Mouse (Mus musculus) CH12.LX (cell line): ENCODE results near the gene Ly6g6e. TPM values are rescaled to one million over a fixed set of nuclear protein-coding genes. Genes with fewer than 3 reads are reported as not detected.
A peak's percentile ranks its signal among the peaks of the same experiment; 100 is the strongest.

Experiments used
- DNase-seq: peaks from one replicate; pipeline ENCODE4 v3.0.0-alpha.2; 2013; ENCODE audit errors: extremely low read depth
- H3K27ac ChIP-seq: 2 replicates; pipeline ENCODE4 v1.5.1; 2012; ENCODE audit warnings: low read depth, mild to moderate bottlenecking, control low read depth, moderate library complexity; ENCODE audit not compliant: insufficient read depth
- H3K27me3 ChIP-seq: replicated peaks from 2 replicates; pipeline ENCODE3; 2012; ENCODE audit warnings: inconsistent platforms
- H3K36me3 ChIP-seq, 2 experiments: replicated peaks in 1 of 2; 2 replicates each; pipeline versions ENCODE3 to v1.6.1; 2012; ENCODE audit warnings: inconsistent platforms in 1 of 2, low read length in 1 of 2, mild to moderate bottlenecking in 1 of 2, mixed read lengths in 1 of 2, moderate library complexity in 1 of 2; ENCODE audit not compliant: control insufficient read depth in 1 of 2, insufficient read depth in 1 of 2
- H3K4me1 ChIP-seq, 2 experiments: 2 replicates each; pipeline ENCODE4 v1.6.1; 2012; ENCODE audit warnings: inconsistent platforms in 1 of 2, moderate library complexity in 1 of 2; ENCODE audit not compliant: insufficient read depth in 2 of 2, control insufficient read depth in 1 of 2
- H3K4me2 ChIP-seq: 2 replicates; pipeline ENCODE4 v1.6.1; 2012; ENCODE audit warnings: low read depth, mild to moderate bottlenecking, control low read depth; ENCODE audit not compliant: poor library complexity, insufficient read depth, severe bottlenecking
- H3K4me3 ChIP-seq, 3 experiments: fragments of 150-350 bp in 1 of 3; sonication (generic) in 1 of 3; replicated peaks in 1 of 3; 2 replicates each; pipeline versions ENCODE3 to v1.5.1; 2011 to 2012; ENCODE audit warnings: low read depth in 2 of 3, low read length in 2 of 3, mild to moderate bottlenecking in 2 of 3, moderate library complexity in 2 of 3, control low read depth in 1 of 3, improper control_type of control experiment in 1 of 3, inconsistent platforms in 1 of 3, mixed read lengths in 1 of 3; ENCODE audit not compliant: poor library complexity in 1 of 3
- H3K79me2 ChIP-seq: replicated peaks from 2 replicates; pipeline ENCODE4 v1.6.1; 2012; ENCODE audit warnings: mild to moderate bottlenecking, moderate library complexity; ENCODE audit not compliant: control insufficient read depth, poor library complexity, insufficient read depth, severe bottlenecking; ENCODE audit errors: extremely low read depth
- H3K9ac ChIP-seq: 2 replicates; pipeline ENCODE4 v1.6.1; 2012; ENCODE audit warnings: low read depth, mild to moderate bottlenecking, control low read depth, moderate library complexity; ENCODE audit not compliant: insufficient read depth
- H3K9me3 ChIP-seq: replicated peaks from 2 replicates; pipeline ENCODE3; 2012; ENCODE audit warnings: low read length, inconsistent platforms, mixed read lengths
- BHLHE40 ChIP-seq: IDR thresholded peaks from 2 replicates; pipeline ENCODE4 v1.6.1; 2011; ENCODE audit warnings: mild to moderate bottlenecking, low read depth, low read length, improper control_type of control experiment
- CHD1 ChIP-seq: IDR thresholded peaks from 2 replicates; pipeline ENCODE4 v1.6.1; 2012; ENCODE audit warnings: low read depth, low read length, improper control_type of control experiment, inconsistent platforms
- CHD2 ChIP-seq: IDR thresholded peaks from 2 replicates; pipeline ENCODE4 v1.6.1; 2011; ENCODE audit warnings: low read length, improper control_type of control experiment
- CTCF ChIP-seq, 2 experiments: IDR thresholded peaks in 1 of 2; conservative IDR thresholded peaks in 1 of 2; 2 replicates each; pipeline ENCODE4 v1.5.1; 2011 to 2012; ENCODE audit warnings: low read depth in 2 of 2, low read length in 2 of 2, improper control_type of control experiment in 1 of 2, inconsistent platforms in 1 of 2, mild to moderate bottlenecking in 1 of 2, moderate library complexity in 1 of 2
- ELF1 ChIP-seq: IDR thresholded peaks from 2 replicates; pipeline ENCODE4 v1.6.1; 2014; ENCODE audit warnings: low read depth, mild to moderate bottlenecking, inconsistent platforms, low read length, improper control_type of control experiment
- EP300 ChIP-seq: IDR thresholded peaks from 2 replicates; pipeline ENCODE4 v1.6.1; 2011; ENCODE audit warnings: low read length, improper control_type of control experiment
- GABPA ChIP-seq: IDR thresholded peaks from 2 replicates; pipeline ENCODE4 v1.6.1; 2012; ENCODE audit warnings: low read depth, low read length, improper control_type of control experiment, inconsistent platforms; ENCODE audit not compliant: insufficient replicate concordance
- IRF4 ChIP-seq: IDR thresholded peaks from 2 replicates; pipeline ENCODE4 v1.6.1; 2014; ENCODE audit warnings: low read depth, mild to moderate bottlenecking, inconsistent platforms, low read length, improper control_type of control experiment
- JUN ChIP-seq: IDR thresholded peaks from 2 replicates; pipeline ENCODE4 v1.6.1; 2011; ENCODE audit warnings: low read depth, mild to moderate bottlenecking, low read length, improper control_type of control experiment, moderate library complexity; ENCODE audit not compliant: insufficient read depth
- MAFK ChIP-seq: IDR thresholded peaks from 2 replicates; pipeline ENCODE4 v1.6.1; 2011; ENCODE audit warnings: low read length, improper control_type of control experiment; ENCODE audit not compliant: insufficient replicate concordance
- MAX ChIP-seq: IDR thresholded peaks from 2 replicates; pipeline ENCODE4 v1.6.1; 2011; ENCODE audit warnings: low read length, improper control_type of control experiment
- MAZ ChIP-seq: IDR thresholded peaks from 2 replicates; pipeline ENCODE4 v1.6.1; 2012; ENCODE audit warnings: low read depth, mild to moderate bottlenecking, inconsistent platforms, low read length, improper control_type of control experiment, moderate library complexity
- MEF2A ChIP-seq: IDR thresholded peaks from 2 replicates; pipeline ENCODE4 v1.6.1; 2014; ENCODE audit warnings: low read depth, mild to moderate bottlenecking, inconsistent platforms, low read length, improper control_type of control experiment, borderline replicate concordance
- NRF1 ChIP-seq: IDR thresholded peaks from 2 replicates; pipeline ENCODE4 v1.6.1; 2014; ENCODE audit warnings: low read depth, mild to moderate bottlenecking, inconsistent platforms, low read length, improper control_type of control experiment, moderate library complexity
- PAX5 ChIP-seq: IDR thresholded peaks from 2 replicates; pipeline ENCODE4 v1.6.1; 2012; ENCODE audit warnings: low read length, inconsistent platforms, mixed read lengths
- POLR2A ChIP-seq: IDR thresholded peaks from 2 replicates; pipeline ENCODE4 v1.6.1; 2011; ENCODE audit warnings: low read depth, mild to moderate bottlenecking, improper control_type of control experiment, low read length
- POLR2AphosphoS2 ChIP-seq: IDR thresholded peaks from 2 replicates; pipeline ENCODE4 v1.6.1; 2011; ENCODE audit warnings: low read depth, low read length, improper control_type of control experiment
- RAD21 ChIP-seq: IDR thresholded peaks from 2 replicates; pipeline ENCODE4 v1.6.1; 2011; ENCODE audit warnings: low read depth, mild to moderate bottlenecking, low read length, improper control_type of control experiment, moderate library complexity
- SIN3A ChIP-seq: IDR thresholded peaks from 2 replicates; pipeline ENCODE4 v1.6.1; 2012; ENCODE audit warnings: low read length, improper control_type of control experiment, inconsistent platforms
- TBP ChIP-seq: conservative IDR thresholded peaks from 2 replicates; pipeline ENCODE4 v1.6.1; 2011; ENCODE audit warnings: low read depth, low read length, improper control_type of control experiment
- TCF12 ChIP-seq: IDR thresholded peaks from 2 replicates; pipeline ENCODE4 v1.6.1; 2014; ENCODE audit warnings: low read depth, mild to moderate bottlenecking, inconsistent platforms, low read length, improper control_type of control experiment
- UBTF ChIP-seq: IDR thresholded peaks from 2 replicates; pipeline ENCODE4 v1.6.1; 2012; ENCODE audit warnings: low read depth, mild to moderate bottlenecking, inconsistent platforms, low read length, improper control_type of control experiment, moderate library complexity
- USF2 ChIP-seq: conservative IDR thresholded peaks from 2 replicates; pipeline ENCODE4 v1.6.1; 2011; ENCODE audit warnings: low read depth, low read length, improper control_type of control experiment
- ZC3H11A ChIP-seq: IDR thresholded peaks from 2 replicates; pipeline ENCODE4 v1.6.1; 2012; ENCODE audit warnings: low read depth, mild to moderate bottlenecking, inconsistent platforms, low read length, improper control_type of control experiment
- ZMIZ1 ChIP-seq: IDR thresholded peaks from 2 replicates; pipeline ENCODE4 v1.6.1; 2012; ENCODE audit warnings: low read depth, mild to moderate bottlenecking, inconsistent platforms, low read length, improper control_type of control experiment
- ZNF384 ChIP-seq: IDR thresholded peaks from 2 replicates; pipeline ENCODE4 v1.6.1; 2012; ENCODE audit warnings: low read depth, low read length, improper control_type of control experiment, inconsistent platforms
- dilution Hi-C: fragments of 300-500 bp; cut with MboI; formaldehyde crosslinking; loops from 2 replicates; pipeline ENCODE4 v1.14.3; 2020; ENCODE audit warnings: low sequenced_read_pairs; ENCODE audit not compliant: extremely low pct_unique_long_range_greater_than_20kb, extremely low pct_ligation_motif_present
- in situ Hi-C: fragments of 300-500 bp; cut with MboI; formaldehyde crosslinking; loops from 3 replicates; pipeline ENCODE4 v1.14.3; 2019; ENCODE audit warnings: low sequenced_read_pairs, low pct_ligation_motif_present, low pct_unique_long_range_greater_than_20kb, mixed read lengths
- polyA plus RNA-seq: library from polyadenylated mRNA; unstranded; fragments of >175 nt; gene quantifications from 2 replicates; pipeline ENCODE4 v1.2.1, GENCODE M21; 2012; ENCODE audit warnings: low read depth; ENCODE audit not compliant: insufficient read length
- total RNA-seq, 2 experiments: library from RNA; depleted of rRNA; stranded (reverse); fragments of 300-350 nt in 1 of 2; fragments of >200 nt in 1 of 2; gene quantifications; 2 replicates each; pipeline ENCODE4 v1.2.3; 2012 to 2014

The Ly6g6e gene
- total and polyA plus RNA-seq, 3 experiments = not detected

DNA sequence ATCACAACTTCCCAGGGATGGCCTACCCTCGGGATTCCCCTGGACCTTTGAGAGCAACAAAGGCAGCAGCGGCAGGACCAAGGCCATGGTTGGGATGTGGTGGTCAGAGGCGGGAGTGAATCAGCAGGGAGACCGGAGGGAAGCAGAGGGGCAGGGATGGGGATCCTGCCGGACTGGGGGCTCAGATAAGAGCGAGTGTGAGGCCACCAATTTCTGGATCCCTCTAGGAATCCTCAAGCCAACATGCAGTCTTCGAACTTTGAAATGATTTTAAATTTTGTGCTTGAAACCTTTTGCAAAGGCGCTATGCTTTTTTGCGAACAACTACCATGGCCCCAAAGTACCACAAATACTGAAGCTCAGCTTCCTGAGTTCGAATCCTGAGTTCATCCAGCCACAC is 10.6 kb upstream of the Ly6g6e start, which contains the start of gene Mpig6b:
Gene Mpig6b (minus strand): TSS at position 101 of the 400 bp plus-strand sequence.
- TF ChIP-seq MAX = no peak
- TF ChIP-seq JUN = no peak
- no peak for TF ChIP-seq MAFK
- no peak for TF ChIP-seq IRF4
- TF ChIP-seq BHLHE40 = no peak
- TF ChIP-seq TCF12 = no peak
- TF ChIP-seq CHD2 = no peak
- no peak for TF ChIP-seq NRF1
- TF ChIP-seq SIN3A = no peak
- TF ChIP-seq CHD1 = no peak
- TF ChIP-seq ZMIZ1 = no peak
- no peak for TF ChIP-seq ELF1
- TF ChIP-seq RAD21 = no peak
- no peak for TF ChIP-seq ZC3H11A
- TF ChIP-seq TBP = no peak
- TF ChIP-seq USF2 = no peak
- no peak for TF ChIP-seq CTCF (conservative IDR thresholded peaks at IDR 0.05 in 1 of 2, IDR thresholded peaks at IDR 0.05 in 1 of 2; ENCODE audit: low read depth in 2 of 2, low read length in 2 of 2)
- no peak for TF ChIP-seq ZNF384
- no peak for TF ChIP-seq MEF2A
- no peak for TF ChIP-seq EP300
- H3K9ac ChIP-seq = no peak within 1 kb of the TSS
- dilution Hi-C loops = no loop called here

DNA sequence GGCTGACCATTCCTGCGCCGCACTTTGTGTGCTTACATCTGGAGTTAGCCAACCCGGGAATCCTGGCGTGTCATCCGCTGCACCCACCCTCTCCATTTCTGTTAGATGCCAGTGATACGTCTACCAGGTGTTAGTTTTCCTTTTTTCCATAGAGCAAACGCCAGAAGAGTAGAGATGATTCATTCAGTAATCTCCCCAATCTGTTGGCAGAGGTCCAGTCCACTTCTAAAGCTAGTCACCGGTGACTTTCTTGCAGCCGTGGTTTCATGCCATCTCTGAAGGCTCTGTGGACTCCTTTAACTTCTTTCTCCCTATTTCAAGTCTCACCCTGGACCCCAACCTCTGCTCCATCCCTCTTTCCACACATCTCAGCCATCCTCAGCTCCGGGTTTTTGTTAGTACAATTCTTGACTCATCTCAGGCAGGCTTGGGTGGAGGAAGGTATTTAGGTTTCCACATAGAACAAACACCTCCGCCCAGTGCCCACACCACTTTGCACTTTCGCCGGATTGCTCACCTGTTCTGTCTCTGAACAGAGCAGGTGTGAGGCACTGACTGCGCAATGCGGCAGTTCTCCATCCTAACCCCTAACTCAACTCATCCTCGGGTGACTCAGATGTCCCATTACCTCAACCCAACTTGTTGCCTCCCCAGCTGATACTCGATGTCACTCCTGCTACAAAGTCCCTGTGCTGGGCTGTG is 8.3 kb upstream of the Ly6g6e start:
- in situ Hi-C loops = loop anchor here (5.0 kb wide), 1 partner anchor 46 kb away; no protein-coding TSS in a partner anchor
- no peak overlapping the region for H3K9ac ChIP-seq
- H3K4me3 ChIP-seq = no peak overlapping the region
- H3K27me3 ChIP-seq = no peaks in the 10 kb centered on the region
- no peak for TF ChIP-seq NRF1
- no peak for TF ChIP-seq USF2
- no peak for TF ChIP-seq MAZ
- TF ChIP-seq MEF2A = no peak
- no peak for TF ChIP-seq MAFK
- TF ChIP-seq TBP = no peak
- TF ChIP-seq PAX5 = no peak
- no peak for TF ChIP-seq ZNF384
- TF ChIP-seq POLR2A = no peak
- no peak for TF ChIP-seq JUN
- TF ChIP-seq POLR2AphosphoS2 = no peak
- no peak for TF ChIP-seq GABPA
- no peak for TF ChIP-seq UBTF
- no peak overlapping the region for H3K27ac ChIP-seq
- no peak overlapping the region for H3K4me2 ChIP-seq
- no peak for DNase-seq
- H3K79me2 ChIP-seq = no peaks in the 10 kb centered on the region
- dilution Hi-C loops = no loop called here
- H3K4me1 ChIP-seq = 0 out of 4 replicates have a peak, but pooled peaks cover 2 to 4% of the 10 kb centered on the region in 2 experiments
- H3K36me3 ChIP-seq = peaks cover 0 to 12% of the 10 kb centered on the region in 2 experiments
- no peaks in the 10 kb centered on the region for H3K9me3 ChIP-seq

More for the DNA sequence above, 10.6 kb upstream of the Ly6g6e start, which contains the start of gene Mpig6b:
- no peaks in the 10 kb centered on the region for H3K27me3 ChIP-seq
- H3K36me3 ChIP-seq = peaks cover 4 to 32% of the 10 kb centered on the region in 2 experiments
- in situ Hi-C loops = loop anchor here (5.0 kb wide), 1 partner anchor 44 kb away; no protein-coding TSS in a partner anchor
- H3K4me2 ChIP-seq = 0 out of 2 replicates have a peak within 1 kb of the TSS, but pooled peaks have one; percentile 1
- no peaks in the 10 kb centered on the region for H3K9me3 ChIP-seq
- no peak within 1 kb of the TSS for H3K4me3 ChIP-seq
- no peak for DNase-seq
- no peak within 1 kb of the TSS for H3K27ac ChIP-seq
- H3K79me2 ChIP-seq = no peaks in the 10 kb centered on the region
- H3K4me1 ChIP-seq = 0 out of 4 replicates have a peak, but pooled peaks cover 2 to 4% of the 10 kb centered on the region in 2 experiments
